Mouse (Mus musculus) stomach, postnatal 0 days (tissue): ENCODE measurements at regions not wholly inside any gene's neighbourhood (a gene's known extent, or its start where the extent isn't known, plus 50 kb on each side); places are given as distances from the start of the nearest gene placed in this dataset.

Experiments used
- CTCF ChIP-seq: IDR thresholded peaks from 2 replicates; pipeline ENCODE4 v1.5.1; 2016; ENCODE audit warnings: antibody characterized with exemption, low read depth, mild to moderate bottlenecking, moderate library complexity
- EP300 ChIP-seq: optimal IDR thresholded peaks from 2 replicates; pipeline ENCODE3; 2016; ENCODE audit warnings: antibody characterized with exemption

GRCm38 (mm10) chr15:54117967-54118538 lies 233.3 kb downstream of the Gm7489 start:
- no peak for TF ChIP-seq CTCF
- no peak for TF ChIP-seq EP300
